Mouse (Mus musculus) c-Kit-positive CD71-positive TER-119-positive erythroid progenitor cells, embryonic 14.5 days (primary cell): Measurements from ENCODE around the gene Ptcd1.
"Not testable (repeated sequence)": the region's sequence is repeated elsewhere in the genome, so short reads cannot be mapped to it uniquely, and the experiment has no call there.

Experiments
- DNase-seq: peaks from one replicate; pipeline ENCODE4 v3.0.0-alpha.2; 2013; ENCODE audit warnings: low spot score

Gene Ptcd1

GRCm38 (mm10) chr5:145164710-145165109, 2.2 kb downstream of the Ptcd1 start:
- DNase-seq = no peak

- no peak for DNase-seq
Observed at GRCm38 (mm10) chr5:145161361-145161760, 5.5 kb downstream of the Ptcd1 start.

- DNase-seq = peak; percentile 49
Observed at GRCm38 (mm10) chr5:145152690-145153089, 14.2 kb downstream of the Ptcd1 start.

GRCm38 (mm10) chr5:145149294-145149693, 17.6 kb downstream of the Ptcd1 start:
- peak; percentile 44 for DNase-seq

GRCm38 (mm10) chr5:145147748-145148147, 19.2 kb downstream of the Ptcd1 start:
- DNase-seq = no peak

- peak; percentile 42 for DNase-seq
Observed at GRCm38 (mm10) chr5:145140611-145141010, 26.3 kb downstream of the Ptcd1 start.

GRCm38 (mm10) chr5:145139571-145140519, 27.1 kb downstream of the Ptcd1 start, which contains the start of the genes Pdap1 and Bud31:
Gene Pdap1, minus strand, starts transcription at chr5:145140238.
Gene Bud31, plus strand, starts transcription at chr5:145140362.
- peak; percentile 92 for DNase-seq

- DNase-seq = no peak
Observed at GRCm38 (mm10) chr5:145138836-145139235, 28.1 kb downstream of the Ptcd1 start.

- not testable (repeated sequence) for DNase-seq
Observed at GRCm38 (mm10) chr5:145133275-145133674, 33.6 kb downstream of the Ptcd1 start.

- DNase-seq = no peak
Observed at GRCm38 (mm10) chr5:145130995-145131394, 35.9 kb downstream of the Ptcd1 start.

- no peak for DNase-seq
Observed at GRCm38 (mm10) chr5:145130191-145130590, 36.7 kb downstream of the Ptcd1 start.

- not testable (repeated sequence) for DNase-seq
Observed at GRCm38 (mm10) chr5:145129773-145130172, 37.1 kb downstream of the Ptcd1 start.

GRCm38 (mm10) chr5:145129124-145129523, 37.8 kb downstream of the Ptcd1 start:
- no peak for DNase-seq

- DNase-seq = no peak
Observed at GRCm38 (mm10) chr5:145126580-145126979, 40.3 kb downstream of the Ptcd1 start.

GRCm38 (mm10) chr5:145123396-145123795, 43.5 kb downstream of the Ptcd1 start:
- no peak for DNase-seq

- DNase-seq = no peak
Observed at GRCm38 (mm10) chr5:145120921-145121320, 46.0 kb downstream of the Ptcd1 start.

- DNase-seq = no peak
Observed at GRCm38 (mm10) chr5:145119385-145119784, 47.5 kb downstream of the Ptcd1 start.

GRCm38 (mm10) chr5:145118461-145118860, 48.4 kb downstream of the Ptcd1 start:
- no peak for DNase-seq

- no peak for DNase-seq
Observed at GRCm38 (mm10) chr5:145118005-145118404, 48.9 kb downstream of the Ptcd1 start.

- DNase-seq = peak; percentile 61
Observed at GRCm38 (mm10) chr5:145116916-145117315, 50.0 kb downstream of the Ptcd1 start.

- DNase-seq = no peak
Observed at GRCm38 (mm10) chr5:145116316-145116715, 50.6 kb downstream of the Ptcd1 start.

- no peak for DNase-seq
Observed at GRCm38 (mm10) chr5:145115736-145116135, 51.2 kb downstream of the Ptcd1 start.
